Mouse (Mus musculus) naive thymus-derived CD4-positive, alpha-beta T cell, adult 5 months (primary cell): ENCODE results near the gene Cdhr1. TPM values are rescaled to one million over a fixed set of nuclear protein-coding genes. Genes with fewer than 3 reads are reported as not detected.

Experiments
- polyA plus RNA-seq: library from polyadenylated mRNA; unstranded; fragments of 100-300 nt; shearing (Covaris generic); gene quantifications from one replicate; pipeline ENCODE4 v1.2.1, GENCODE M21; 2017

Cdhr1 gene
- polyA plus RNA-seq = not detected

DNA sequence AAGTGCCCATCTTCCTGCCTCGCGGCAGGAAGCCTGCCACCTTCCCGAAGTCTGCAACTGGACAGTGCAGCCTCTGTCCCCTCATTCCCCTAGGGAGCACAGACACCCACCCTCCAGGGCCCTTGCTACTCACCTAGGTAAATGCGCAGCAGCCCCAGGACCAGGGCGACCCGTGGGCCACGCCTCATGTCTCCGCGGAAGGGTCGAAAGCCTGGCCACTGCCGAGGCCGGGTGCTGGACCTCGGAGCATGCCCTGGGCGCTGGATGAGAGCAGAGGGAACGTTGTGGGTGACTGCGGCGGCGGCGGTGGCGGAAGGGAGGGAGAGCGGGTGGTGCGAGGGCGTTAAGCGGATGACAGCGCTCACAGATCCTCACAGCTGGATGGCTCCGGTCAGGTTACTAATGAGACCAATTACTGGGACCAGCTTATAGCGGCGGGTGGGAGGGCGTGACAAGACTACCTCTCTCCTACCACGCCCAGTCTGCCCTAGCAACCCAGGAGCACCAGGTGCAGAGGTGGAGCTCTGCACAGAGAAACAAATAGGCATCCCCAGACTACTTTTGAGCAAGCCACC, at the start of gene Cdhr1:
TSS of gene Cdhr1 (minus strand) at position 392 of the 575 bp plus-strand sequence.

DNA sequence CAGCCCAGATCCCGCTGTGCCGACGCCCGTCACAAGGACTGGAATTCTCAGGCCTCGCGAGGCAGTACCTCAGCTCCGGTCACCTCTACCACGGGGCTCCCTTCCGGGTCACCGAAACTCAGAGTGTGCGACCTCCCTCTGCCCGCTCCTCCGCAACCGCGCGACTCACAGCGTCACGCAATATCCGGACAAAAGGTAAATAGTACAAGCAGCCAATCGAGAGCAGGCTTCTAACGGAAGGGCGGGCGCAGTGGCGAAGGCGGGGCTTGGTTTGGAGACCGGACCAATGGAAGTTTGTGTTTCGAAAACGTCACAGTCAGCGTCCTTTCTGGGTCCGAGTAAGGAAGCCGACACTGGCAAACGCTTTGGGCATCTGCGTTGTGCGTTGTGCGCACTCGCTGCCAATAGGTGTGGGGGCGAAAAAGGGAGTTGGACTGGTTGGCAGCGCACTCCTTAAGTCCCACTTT, 37.0 kb upstream of the Cdhr1 start, which contains the start of gene Ghitm:
TSS of gene Ghitm (minus strand) at position 146 of the 467 bp plus-strand sequence.

DNA sequence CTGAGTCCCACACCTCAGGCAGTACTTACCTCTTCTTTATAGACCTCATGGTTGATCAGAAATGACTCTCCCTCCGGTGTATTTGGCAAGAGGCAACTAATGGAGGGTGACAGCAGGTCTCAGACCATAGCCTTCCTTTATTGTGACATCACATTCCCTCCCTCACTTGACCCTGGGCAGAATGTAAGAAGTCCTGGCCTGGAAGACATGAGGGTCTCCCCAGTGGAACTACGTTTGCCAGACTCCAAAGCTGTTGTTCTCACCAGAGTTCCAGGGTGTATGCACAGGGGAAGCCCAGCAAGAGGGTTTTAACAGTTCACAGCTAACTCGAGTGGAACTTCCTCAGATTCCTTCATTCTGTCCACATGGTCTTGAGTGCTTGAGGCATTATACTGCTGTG, 15.8 kb upstream of the Cdhr1 start, which contains the start of gene 2610528A11Rik:
TSS of gene 2610528A11Rik (minus strand) at position 101 of the 400 bp plus-strand sequence.

DNA sequence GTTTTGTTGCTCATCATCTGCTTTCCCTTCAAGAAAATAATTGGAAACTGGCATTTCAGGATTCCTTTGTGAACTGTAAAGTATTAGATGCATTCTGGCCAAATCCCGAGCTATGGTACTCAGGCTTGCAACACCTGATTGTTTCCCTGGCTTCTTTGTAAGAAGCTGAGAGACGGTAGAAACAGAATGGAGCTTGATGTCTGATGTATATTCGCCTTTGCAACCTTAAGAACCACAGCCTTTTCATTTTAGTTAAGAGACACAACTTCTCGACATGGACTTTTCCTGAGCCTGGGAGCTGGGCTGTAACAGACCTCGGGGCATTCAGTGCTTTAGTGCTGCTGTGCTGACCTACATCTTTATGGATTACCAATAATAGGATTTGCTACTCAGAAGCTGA, 30.5 kb downstream of the Cdhr1 start, which contains the start of gene Lrit2:
TSS of gene Lrit2 (plus strand) at position 301 of the 400 bp plus-strand sequence.

DNA sequence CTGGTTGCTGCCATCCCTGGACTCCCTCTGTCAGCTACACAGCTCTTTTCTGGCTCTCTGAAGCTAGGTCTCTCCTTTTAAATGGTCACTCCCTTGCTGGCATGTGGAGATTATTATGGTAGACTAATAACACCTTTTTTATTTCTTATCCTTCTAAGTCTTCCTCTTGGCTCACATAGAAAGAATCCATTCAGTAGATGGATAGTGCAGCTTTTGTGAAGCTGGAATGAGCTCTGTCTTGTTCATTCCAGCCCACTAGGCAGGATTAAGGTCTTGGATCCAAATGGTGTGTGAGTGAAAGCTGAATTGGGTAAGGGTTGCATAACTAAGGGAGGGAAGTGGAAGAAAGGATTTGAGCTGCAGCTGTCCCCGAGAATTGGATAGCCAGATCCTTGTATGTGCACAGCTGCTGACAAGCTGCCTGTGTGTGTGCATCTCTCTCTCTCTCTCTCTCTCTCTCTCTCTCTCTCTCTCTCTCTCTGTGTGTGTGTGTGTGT, 49.2 kb downstream of the Cdhr1 start, which contains the start of gene Rgr:
TSS of gene Rgr (minus strand) at position 51 of the 497 bp plus-strand sequence.

Other genes starting within 250 kb of the Cdhr1 start
- 53.2 TPM for gene Ccser2, start 129.6 kb downstream of the Cdhr1 start, polyA plus RNA-seq
- 0.07 TPM for gene Rgr, start 49.4 kb downstream of the Cdhr1 start, polyA plus RNA-seq
- gene Lrit1, start 43.5 kb downstream of the Cdhr1 start, polyA plus RNA-seq = not detected
- not detected for gene Lrit2, start 30.4 kb downstream of the Cdhr1 start, polyA plus RNA-seq
- gene 2610528A11Rik, start 15.7 kb upstream of the Cdhr1 start, polyA plus RNA-seq = not detected
- gene Ghitm, start 36.9 kb upstream of the Cdhr1 start, polyA plus RNA-seq = 287 TPM